Mouse (Mus musculus) heart, embryonic 11.5 days (tissue): ENCODE data around the gene Trim50. TPM values are rescaled to one million over a fixed set of nuclear protein-coding genes. Genes with fewer than 3 reads are reported as not detected.

Experiments used
- ATAC-seq: fragments of 200-750 bp; cut with Nextera tagmentation; replicated peaks from 2 replicates; pipeline ENCODE4 v1.8.0; 2017; ENCODE audit warnings: moderate library complexity; ENCODE audit not compliant: insufficient number of reproducible peaks, low FRiP score, low TSS enrichment
- H3K27ac ChIP-seq: fragments of 300-500 bp; sonication (generic); 2 replicates; pipeline ENCODE4 v1.5.1; 2014; ENCODE audit warnings: mild to moderate bottlenecking, low read depth, low read length
- H3K27me3 ChIP-seq: fragments of 300-500 bp; sonication (generic); 2 replicates; pipeline ENCODE4 v1.6.1; 2014; ENCODE audit warnings: mild to moderate bottlenecking, low read length, mixed read lengths; ENCODE audit not compliant: control insufficient read depth, insufficient read depth
- H3K36me3 ChIP-seq: fragments of 300-500 bp; sonication (generic); 2 replicates; pipeline ENCODE4 v1.6.1; 2014; ENCODE audit warnings: mild to moderate bottlenecking, low read length, moderate library complexity, mixed read lengths; ENCODE audit not compliant: control insufficient read depth, insufficient read depth
- H3K4me1 ChIP-seq: fragments of 300-500 bp; sonication (generic); 2 replicates; pipeline ENCODE4 v1.6.1; 2014; ENCODE audit warnings: low read length; ENCODE audit not compliant: control insufficient read depth, insufficient read depth
- H3K4me2 ChIP-seq: fragments of 300-500 bp; sonication (generic); 2 replicates; pipeline ENCODE4 v1.6.1; 2014; ENCODE audit warnings: mild to moderate bottlenecking, moderate library complexity
- H3K4me3 ChIP-seq: fragments of 300-500 bp; sonication (generic); 2 replicates; pipeline ENCODE4 v1.5.1; 2014; ENCODE audit warnings: low read depth, low read length
- H3K9ac ChIP-seq: fragments of 300-500 bp; sonication (generic); 2 replicates; pipeline ENCODE4 v1.6.1; 2014; ENCODE audit warnings: mild to moderate bottlenecking, low read depth, low read length, moderate library complexity
- H3K9me3 ChIP-seq: fragments of 300-500 bp; sonication (generic); replicated peaks from 2 replicates; pipeline ENCODE4 v1.6.1; 2016; ENCODE audit warnings: low read length; ENCODE audit not compliant: control insufficient read depth
- WGBS: fragments of 180-500 bp; shearing (Covaris S2); extraction: QIAGEN DNeasy Blood & Tissue Kit; methylation state at CpG from one replicate; pipeline ENCODE4 v1.1.7; 2014; ENCODE audit not compliant: insufficient replicate concordance; 5-methylcytosine and 5-hydroxymethylcytosine counted together
- polyA plus RNA-seq: library from polyadenylated mRNA; unstranded; fragments of >200 nt; fragmentation: Nextera tagmentation; extraction: Ambion mirVana; gene quantifications from 2 replicates; pipeline ENCODE4 v1.2.1, GENCODE M21; 2014

Trim50 gene
- polyA plus RNA-seq, result not detected in 2 replicates

DNA sequence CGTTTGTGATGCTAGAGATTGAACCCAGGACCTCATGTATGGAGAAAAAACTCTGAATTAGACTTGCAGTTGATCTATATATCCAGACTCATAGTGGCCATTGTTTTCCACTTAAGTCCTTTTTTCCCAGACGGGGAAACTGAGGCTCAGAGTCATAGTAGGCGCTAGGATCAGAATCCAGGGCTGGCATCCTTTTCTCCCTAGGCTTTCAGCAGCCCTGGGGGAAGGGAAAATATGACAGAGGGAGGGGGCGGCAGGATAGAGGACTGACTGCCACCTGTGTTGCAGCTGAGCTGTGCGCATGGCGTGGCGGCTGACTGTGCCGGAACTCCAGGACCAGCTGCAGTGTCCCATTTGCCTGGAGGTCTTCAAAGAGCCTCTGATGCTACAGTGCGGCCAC, at the start of gene Trim50:
Gene Trim50, plus strand, starts transcription at position 301 of the 400 bp plus-strand sequence.
- 46% methylated on average over 9 of the region's 9 CpGs for WGBS
- no peaks in the 10 kb centered on the region for H3K4me1 ChIP-seq
- peaks cover 17% of the 10 kb centered on the region for H3K27me3 ChIP-seq
- H3K4me3 ChIP-seq, result no peak within 1 kb of the TSS
- H3K4me2 ChIP-seq, result no peak within 1 kb of the TSS
- ATAC-seq, result no peak
- no peak within 1 kb of the TSS for H3K27ac ChIP-seq
- H3K9ac ChIP-seq, result no peak within 1 kb of the TSS
- 0 out of 2 replicates have a peak, but pooled peaks cover 4% of the 10 kb centered on the region for H3K9me3 ChIP-seq
- no peaks in the 10 kb centered on the region for H3K36me3 ChIP-seq

DNA sequence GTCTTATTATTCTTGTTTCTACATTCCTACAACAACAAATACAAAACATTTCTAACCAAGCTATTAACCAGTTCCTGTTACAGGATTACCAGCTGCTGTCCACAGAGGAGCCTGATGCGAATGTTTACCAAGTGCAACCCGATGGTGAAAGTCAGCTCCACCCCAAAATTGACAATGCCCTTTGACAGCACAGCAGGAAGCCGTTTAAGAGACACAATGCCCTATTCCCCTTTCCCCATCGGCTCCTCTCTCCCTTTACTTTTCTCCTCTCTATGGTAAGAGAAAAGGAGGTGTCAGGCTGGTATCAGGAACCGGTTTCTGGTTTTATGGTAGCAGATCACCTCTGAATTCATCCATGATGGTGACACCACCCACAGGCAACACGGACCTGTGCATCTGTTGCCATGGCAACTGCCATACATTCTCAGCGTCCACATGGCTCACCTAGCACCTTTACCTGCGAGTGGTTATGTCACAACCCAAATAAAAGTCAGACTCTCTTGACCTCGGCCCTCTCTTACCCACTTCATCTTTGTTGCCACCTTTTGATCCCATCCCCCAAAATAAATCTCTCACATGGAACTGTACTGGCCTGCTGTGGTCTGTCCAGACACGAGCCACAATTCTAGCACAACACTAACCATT, 46.7 kb upstream of the Trim50 start:
- Histone ChIP-seq H3K4me1 (no peaks in the 10 kb centered on the region), H3K27ac (no peak overlapping the region), H3K4me2 (no peak overlapping the region), H3K9me3 (no peaks in the 10 kb centered on the region), H3K36me3 (no peaks in the 10 kb centered on the region), H3K9ac (no peak overlapping the region), H3K4me3 (no peak overlapping the region), H3K27me3 (0 out of 2 replicates have a peak, but pooled peaks cover 2% of the 10 kb centered on the region)
- no peak for ATAC-seq
- 42% methylated on average over 10 of the region's 10 CpGs for WGBS

DNA sequence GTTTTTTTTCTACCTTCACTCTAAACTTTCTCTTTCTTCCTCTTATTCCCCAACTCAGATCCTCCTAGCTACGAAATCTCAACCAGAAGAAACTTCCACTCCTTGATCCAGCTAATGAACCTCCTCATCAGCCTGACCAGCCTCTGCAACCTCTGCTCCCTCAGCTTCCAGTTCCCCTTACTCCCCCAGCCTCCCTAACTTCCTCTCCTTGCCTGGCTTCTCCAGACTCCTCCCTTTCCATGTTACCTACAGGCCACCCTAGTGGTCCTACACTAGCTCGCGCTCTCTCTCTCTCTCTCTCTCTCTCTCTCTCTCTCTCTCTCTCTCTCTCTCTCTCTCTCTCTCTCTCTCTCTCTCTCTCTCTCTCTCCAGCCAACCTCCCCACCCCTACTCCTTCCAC, 36.9 kb upstream of the Trim50 start:
- no peak overlapping the region for H3K9ac ChIP-seq
- H3K4me3 ChIP-seq, result no peak overlapping the region
- H3K36me3 ChIP-seq, result no peaks in the 10 kb centered on the region
- WGBS, result 69% methylated on average over 3 of the region's 3 CpGs
- no peaks in the 10 kb centered on the region for H3K27me3 ChIP-seq
- no peaks in the 10 kb centered on the region for H3K9me3 ChIP-seq
- no peak overlapping the region for H3K4me2 ChIP-seq
- H3K27ac ChIP-seq, result no peak overlapping the region
- no peak for ATAC-seq
- H3K4me1 ChIP-seq, result no peaks in the 10 kb centered on the region

DNA sequence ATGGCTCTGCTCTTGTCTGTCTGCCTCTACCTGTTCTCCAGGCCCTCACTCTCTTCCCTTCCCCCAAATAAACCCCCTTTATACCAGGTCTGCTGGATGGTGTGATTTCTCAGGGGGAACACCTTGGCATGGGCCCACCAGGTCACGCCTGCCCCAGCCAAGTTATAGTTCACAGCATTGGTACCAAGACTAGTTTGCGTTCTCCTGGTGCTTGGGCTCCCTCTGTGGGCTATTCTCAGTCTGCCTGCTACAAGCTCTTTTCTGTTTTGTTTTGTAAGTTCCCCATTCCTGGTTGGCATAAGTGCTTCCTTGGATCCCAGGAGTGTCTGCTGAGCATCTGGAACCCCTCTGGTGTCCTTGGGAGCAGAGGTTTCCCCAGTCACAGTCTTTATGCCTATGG, 33.2 kb upstream of the Trim50 start:
- no peak for ATAC-seq
- no peak overlapping the region for H3K4me2 ChIP-seq
- no peaks in the 10 kb centered on the region for H3K36me3 ChIP-seq
- WGBS, result 65% methylated on average over 2 of the region's 2 CpGs
- no peak overlapping the region for H3K9ac ChIP-seq
- no peak overlapping the region for H3K4me3 ChIP-seq
- H3K27me3 ChIP-seq, result no peaks in the 10 kb centered on the region
- no peaks in the 10 kb centered on the region for H3K4me1 ChIP-seq
- no peaks in the 10 kb centered on the region for H3K9me3 ChIP-seq
- no peak overlapping the region for H3K27ac ChIP-seq

DNA sequence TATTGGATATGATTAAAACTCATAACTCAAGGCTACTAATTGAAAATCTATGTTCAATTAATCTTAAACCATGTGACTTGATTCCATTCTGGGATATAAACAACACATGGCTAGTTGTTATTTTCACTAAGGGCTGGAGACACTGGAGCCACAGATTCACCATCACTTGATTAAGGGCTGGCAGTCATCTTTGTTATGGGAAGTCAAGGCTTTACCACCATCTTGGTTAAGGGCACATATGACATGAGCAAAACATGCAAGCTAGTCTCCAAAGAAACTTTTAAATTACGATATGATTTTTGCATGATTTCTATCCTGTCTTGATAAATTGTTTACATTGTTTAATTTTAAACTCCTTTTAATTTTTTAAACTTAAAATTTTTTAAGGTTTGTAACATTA, 30.9 kb upstream of the Trim50 start:
- H3K4me3 ChIP-seq, result no peak overlapping the region
- peaks cover 4% of the 10 kb centered on the region for H3K4me1 ChIP-seq
- H3K36me3 ChIP-seq, result no peaks in the 10 kb centered on the region
- H3K27ac ChIP-seq, result no peak overlapping the region
- ATAC-seq, result no peak
- no peaks in the 10 kb centered on the region for H3K9me3 ChIP-seq
- H3K27me3 ChIP-seq, result no peaks in the 10 kb centered on the region
- H3K9ac ChIP-seq, result no peak overlapping the region
- H3K4me2 ChIP-seq, result no peak overlapping the region
- WGBS, result 74% methylated on average over 1 of the region's 1 CpGs

DNA sequence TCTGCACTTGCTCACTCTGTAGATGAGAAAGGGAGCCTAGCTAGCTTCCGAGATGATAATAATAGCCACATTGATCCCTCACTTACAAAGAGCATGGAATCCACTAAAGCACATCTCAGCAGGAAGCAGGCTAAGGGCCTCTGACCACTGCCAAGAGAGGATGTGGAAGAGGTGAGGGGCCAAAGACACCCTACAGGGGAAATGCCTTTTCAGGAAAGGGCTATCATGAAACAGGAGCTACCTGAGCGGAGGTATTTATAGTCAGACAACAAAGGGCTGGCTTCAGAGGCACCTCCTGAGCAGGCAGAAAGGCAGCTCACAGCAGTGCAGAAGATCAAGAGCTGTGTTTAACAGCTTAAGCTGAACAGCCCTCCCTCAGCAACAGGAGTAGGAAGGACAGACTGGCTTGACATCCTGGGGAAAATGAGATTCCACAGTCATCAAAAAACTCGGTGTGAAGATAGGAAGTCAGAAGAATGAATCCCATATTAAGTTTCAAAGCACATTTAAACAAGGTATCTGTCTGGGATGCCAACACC, 26.9 kb upstream of the Trim50 start:
- H3K9ac ChIP-seq, result no peak overlapping the region
- WGBS, result 22% methylated on average over 3 of the region's 3 CpGs
- H3K4me3 ChIP-seq, result no peak overlapping the region
- no peak overlapping the region for H3K4me2 ChIP-seq
- H3K27ac ChIP-seq, result no peak overlapping the region
- no peaks in the 10 kb centered on the region for H3K27me3 ChIP-seq
- H3K9me3 ChIP-seq, result no peaks in the 10 kb centered on the region
- H3K4me1 ChIP-seq, result peaks cover 4% of the 10 kb centered on the region
- no peaks in the 10 kb centered on the region for H3K36me3 ChIP-seq
- no peak for ATAC-seq

DNA sequence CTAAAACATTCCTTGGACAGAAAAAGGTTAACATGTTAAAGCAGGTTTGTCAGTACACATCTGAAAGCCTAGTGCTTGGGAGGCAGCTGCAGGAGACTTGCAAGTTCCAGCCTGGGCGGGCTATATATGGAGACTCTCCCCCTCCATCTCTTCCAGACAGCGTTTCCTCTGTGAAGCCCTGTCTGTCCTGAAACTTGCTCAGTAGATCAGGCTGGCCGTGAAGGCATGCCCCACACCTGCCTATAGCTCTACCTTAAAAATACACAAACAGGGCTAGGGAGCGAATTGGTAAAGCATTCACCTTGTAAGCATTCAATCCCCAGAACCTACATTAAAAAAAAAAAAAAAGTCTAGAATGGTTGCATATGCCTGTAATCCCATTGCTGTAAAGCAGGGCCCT, 23.6 kb upstream of the Trim50 start:
- H3K4me1 ChIP-seq, result peaks cover 4% of the 10 kb centered on the region
- H3K27ac ChIP-seq, result no peak overlapping the region
- no peak for ATAC-seq
- H3K4me3 ChIP-seq, result no peak overlapping the region
- H3K4me2 ChIP-seq, result no peak overlapping the region
- no peaks in the 10 kb centered on the region for H3K9me3 ChIP-seq
- 68% methylated on average over 4 of the region's 4 CpGs for WGBS
- no peaks in the 10 kb centered on the region for H3K36me3 ChIP-seq
- H3K9ac ChIP-seq, result no peak overlapping the region
- no peaks in the 10 kb centered on the region for H3K27me3 ChIP-seq

DNA sequence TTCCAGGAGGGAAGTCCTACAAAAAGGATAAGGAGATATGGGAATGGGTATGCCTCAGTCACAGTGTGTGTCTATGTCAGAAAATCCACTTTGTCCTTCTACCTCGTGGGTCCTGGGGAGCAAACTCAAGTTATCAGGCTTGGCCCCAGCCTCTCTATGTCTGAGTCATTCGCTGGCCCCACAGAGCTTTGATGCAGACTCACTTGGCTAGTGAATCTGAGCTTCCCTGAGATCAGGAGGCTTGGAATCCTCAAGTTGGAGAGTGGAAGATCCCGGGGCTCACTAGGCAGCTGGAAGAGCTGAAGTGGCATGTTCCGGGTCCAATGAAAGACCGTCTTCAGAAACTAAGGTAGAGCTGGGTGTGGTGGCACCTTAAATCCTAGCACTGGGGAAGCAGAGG, 22.9 kb upstream of the Trim50 start:
- no peak for ATAC-seq
- Histone ChIP-seq H3K4me2 (no peak overlapping the region), H3K36me3 (no peaks in the 10 kb centered on the region), H3K9ac (no peak overlapping the region), H3K27me3 (no peaks in the 10 kb centered on the region), H3K4me1 (peaks cover 4% of the 10 kb centered on the region), H3K4me3 (no peak overlapping the region), H3K9me3 (no peaks in the 10 kb centered on the region), H3K27ac (no peak overlapping the region)
- 80% methylated on average over 5 of the region's 5 CpGs for WGBS

DNA sequence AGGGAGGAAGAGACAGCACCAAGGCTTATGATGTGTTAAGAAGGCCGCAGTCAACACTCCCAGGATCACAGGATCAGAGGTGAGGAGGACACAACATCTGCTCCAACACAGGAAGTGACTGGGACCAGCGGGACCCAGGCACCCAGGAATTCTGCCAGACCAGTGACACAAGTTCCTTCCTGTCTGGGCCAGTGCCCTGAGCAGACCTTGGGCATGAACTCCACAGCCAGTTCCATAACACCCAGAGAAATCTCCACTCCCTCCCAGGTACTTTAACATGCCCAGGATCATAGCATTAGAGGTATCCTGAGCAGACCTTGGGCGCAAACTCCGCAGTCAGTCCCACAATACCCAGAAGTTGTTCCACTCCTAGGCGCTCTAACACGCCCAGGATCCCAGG, 21.9 kb upstream of the Trim50 start:
- ATAC-seq, result no peak
- Histone ChIP-seq H3K27me3 (no peaks in the 10 kb centered on the region), H3K4me1 (peaks cover 2% of the 10 kb centered on the region), H3K4me2 (no peak overlapping the region), H3K9me3 (no peaks in the 10 kb centered on the region), H3K36me3 (no peaks in the 10 kb centered on the region), H3K27ac (no peak overlapping the region), H3K4me3 (no peak overlapping the region), H3K9ac (no peak overlapping the region)
- 74% methylated on average over 6 of the region's 6 CpGs for WGBS
